Mouse (Mus musculus) limb, embryonic 14.5 days (tissue): ENCODE results near the gene Dlg2. TPM values are rescaled to one million over a fixed set of nuclear protein-coding genes. Genes with fewer than 3 reads are reported as not detected.

Source experiments
- ATAC-seq: fragments of 200-750 bp; cut with Nextera tagmentation; 2 replicates; pipeline ENCODE4 v1.8.0; 2017; ENCODE audit warnings: low read depth, moderate number of reproducible peaks, moderate TSS enrichment; ENCODE audit not compliant: low FRiP score
- DNase-seq: peaks from one replicate; pipeline ENCODE4 v3.0.0-alpha.2; 2015; ENCODE audit warnings: low spot score
- H3K27ac ChIP-seq: fragments of 300-500 bp; sonication (generic); replicated peaks from 2 replicates; pipeline ENCODE4 v1.5.1; 2014; ENCODE audit warnings: low read depth, mild to moderate bottlenecking, low read length, moderate library complexity, mixed read lengths
- H3K27me3 ChIP-seq: fragments of 300-500 bp; sonication (generic); 2 replicates; pipeline ENCODE4 v1.6.1; 2014; ENCODE audit warnings: low read length, mixed read lengths; ENCODE audit not compliant: control insufficient read depth, insufficient read depth
- H3K36me3 ChIP-seq: fragments of 300-500 bp; sonication (generic); 2 replicates; pipeline ENCODE4 v1.6.1; 2014; ENCODE audit warnings: mild to moderate bottlenecking, low read length, moderate library complexity, mixed read lengths; ENCODE audit not compliant: control insufficient read depth, insufficient read depth
- H3K4me1 ChIP-seq: fragments of 300-500 bp; sonication (generic); 2 replicates; pipeline ENCODE4 v1.6.1; 2014; ENCODE audit warnings: antibody characterized with exemption, low read length, mixed read lengths; ENCODE audit not compliant: control insufficient read depth, insufficient read depth
- H3K4me2 ChIP-seq: fragments of 300-500 bp; sonication (generic); replicated peaks from 2 replicates; pipeline ENCODE4 v1.6.1; 2014; ENCODE audit warnings: low read depth, mild to moderate bottlenecking, low read length, moderate library complexity; ENCODE audit not compliant: severe bottlenecking
- H3K4me3 ChIP-seq: fragments of 300-500 bp; sonication (generic); replicated peaks from 2 replicates; pipeline ENCODE4 v1.5.1; 2014; ENCODE audit warnings: low read length
- H3K9ac ChIP-seq: fragments of 300-500 bp; sonication (generic); 2 replicates; pipeline ENCODE4 v1.6.1; 2014; ENCODE audit warnings: mild to moderate bottlenecking, low read depth, low read length, moderate library complexity; ENCODE audit not compliant: severe bottlenecking
- H3K9me3 ChIP-seq: fragments of 300-500 bp; sonication (generic); 2 replicates; pipeline ENCODE4 v1.6.1; 2016; ENCODE audit warnings: low read length; ENCODE audit not compliant: control insufficient read depth
- POLR2A ChIP-seq: fragments of 200-500 bp; IDR thresholded peaks from 2 replicates; pipeline ENCODE4 v1.8.0; 2012; ENCODE audit warnings: inconsistent platforms, mild to moderate bottlenecking, moderate library complexity, borderline replicate concordance; ENCODE audit not compliant: insufficient read depth, insufficient read length; ENCODE audit errors: extremely low read depth
- WGBS: fragments of 180-500 bp; shearing (Covaris S2); extraction: QIAGEN DNeasy Blood & Tissue Kit; methylation state at CpG from one replicate; pipeline ENCODE4 v1.1.7; 2014; 5-methylcytosine and 5-hydroxymethylcytosine counted together
- polyA plus RNA-seq, 2 experiments: library from polyadenylated mRNA; depleted of rRNA in 1 of 2; stranded (reverse) in 1 of 2; unstranded in 1 of 2; fragments of >200 nt; fragmentation: Nextera tagmentation in 1 of 2; extraction: Ambion mirVana in 1 of 2; gene quantifications; 2 replicates each; pipeline versions ENCODE4 v1.2.1 to v1.2.3; 2012 to 2014

The Dlg2 gene
- polyA plus RNA-seq, 2 experiments, result 4.6 to 7.3 TPM

- H3K9me3 ChIP-seq, result no peaks in the 10 kb centered on the region
- ATAC-seq (no peak), DNase-seq (no peak)
- WGBS, result 84% methylated on average over 5 of the region's 5 CpGs
- no peak overlapping the region for H3K4me3 ChIP-seq
- no peaks in the 10 kb centered on the region for H3K36me3 ChIP-seq
- H3K27ac ChIP-seq, result no peak overlapping the region
- no peak for TF ChIP-seq POLR2A
- H3K9ac ChIP-seq, result no peak overlapping the region
- H3K4me2 ChIP-seq, result no peak overlapping the region
- no peaks in the 10 kb centered on the region for H3K27me3 ChIP-seq
- H3K4me1 ChIP-seq, result no peaks in the 10 kb centered on the region
Measured at GRCm38 (mm10) chr7:91389272-91389671, 912.8 kb downstream of the Dlg2 start.

DNA sequence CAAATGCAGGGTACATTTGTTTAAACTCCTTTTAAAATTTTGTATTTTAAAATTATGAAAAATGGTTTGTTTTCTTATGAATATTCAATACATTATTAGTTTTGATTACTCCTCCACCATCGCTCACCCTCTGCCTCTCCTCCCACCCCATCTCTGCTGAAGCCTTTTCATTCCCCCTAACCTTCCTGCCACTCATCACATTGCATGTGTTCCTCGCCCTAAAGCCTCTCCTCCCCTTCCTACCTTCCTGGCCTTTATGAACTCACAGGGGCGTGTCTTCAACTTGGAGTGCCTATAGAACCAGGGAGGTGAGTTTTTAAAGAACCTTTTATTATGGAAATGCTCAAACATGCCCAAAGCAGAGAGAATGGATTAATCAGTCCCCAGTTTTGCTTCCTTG, 921.4 kb downstream of the Dlg2 start:
- ATAC-seq (no peak), DNase-seq (no peak)
- Histone ChIP-seq H3K27me3 (no peaks in the 10 kb centered on the region), H3K27ac (no peak overlapping the region), H3K4me3 (no peak overlapping the region), H3K9ac (no peak overlapping the region), H3K4me1 (no peaks in the 10 kb centered on the region), H3K4me2 (no peak overlapping the region), H3K9me3 (no peaks in the 10 kb centered on the region), H3K36me3 (no peaks in the 10 kb centered on the region)
- 41% methylated on average over 3 of the region's 3 CpGs for WGBS
- no peak for TF ChIP-seq POLR2A

DNA sequence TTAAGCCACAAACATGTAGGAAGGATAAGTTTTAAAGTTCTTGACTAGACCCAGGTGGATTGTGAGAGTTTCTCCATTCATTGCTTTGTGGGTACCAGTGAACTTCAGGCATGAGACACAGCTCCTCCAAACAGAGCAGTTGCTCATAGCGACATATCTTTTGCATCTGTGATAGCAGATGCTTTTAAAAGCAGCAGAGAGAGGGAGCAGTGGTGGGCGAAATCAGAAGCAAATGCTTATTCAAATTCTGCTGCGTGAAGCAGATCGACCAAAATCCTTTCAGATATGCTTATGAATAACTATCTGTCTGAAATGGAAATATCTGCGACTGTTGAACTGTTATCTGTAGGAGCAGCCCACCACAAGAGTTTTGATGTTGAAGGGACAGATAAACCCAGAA, 935.6 kb downstream of the Dlg2 start:
- H3K9ac ChIP-seq, result no peak overlapping the region
- no peak overlapping the region for H3K27ac ChIP-seq
- H3K4me2 ChIP-seq, result no peak overlapping the region
- no peaks in the 10 kb centered on the region for H3K27me3 ChIP-seq
- H3K4me1 ChIP-seq, result no peaks in the 10 kb centered on the region
- TF ChIP-seq POLR2A, result no peak
- DNase-seq (no peak), ATAC-seq (no peak)
- H3K36me3 ChIP-seq, result no peaks in the 10 kb centered on the region
- no peaks in the 10 kb centered on the region for H3K9me3 ChIP-seq
- no peak overlapping the region for H3K4me3 ChIP-seq
- 79% methylated on average over 5 of the region's 5 CpGs for WGBS

GRCm38 (mm10) chr7:91414150-91414549, 937.7 kb downstream of the Dlg2 start:
- WGBS, result 71% methylated on average over 2 of the region's 2 CpGs
- no peaks in the 10 kb centered on the region for H3K27me3 ChIP-seq
- no peak overlapping the region for H3K9ac ChIP-seq
- DNase-seq (no peak), ATAC-seq (no peak)
- no peaks in the 10 kb centered on the region for H3K4me1 ChIP-seq
- H3K9me3 ChIP-seq, result no peaks in the 10 kb centered on the region
- H3K27ac ChIP-seq, result no peak overlapping the region
- no peak for TF ChIP-seq POLR2A
- no peak overlapping the region for H3K4me2 ChIP-seq
- H3K4me3 ChIP-seq, result no peak overlapping the region
- no peaks in the 10 kb centered on the region for H3K36me3 ChIP-seq

- Histone ChIP-seq H3K4me2 (no peak overlapping the region), H3K27ac (no peak overlapping the region), H3K4me1 (no peaks in the 10 kb centered on the region), H3K9me3 (no peaks in the 10 kb centered on the region), H3K36me3 (no peaks in the 10 kb centered on the region), H3K27me3 (no peaks in the 10 kb centered on the region), H3K9ac (no peak overlapping the region), H3K4me3 (no peak overlapping the region)
- TF ChIP-seq POLR2A, result no peak
- 80% methylated on average over 2 of the region's 2 CpGs for WGBS
- ATAC-seq (no peak), DNase-seq (no peak)
Measured at GRCm38 (mm10) chr7:91414749-91415148, 938.3 kb downstream of the Dlg2 start.

DNA sequence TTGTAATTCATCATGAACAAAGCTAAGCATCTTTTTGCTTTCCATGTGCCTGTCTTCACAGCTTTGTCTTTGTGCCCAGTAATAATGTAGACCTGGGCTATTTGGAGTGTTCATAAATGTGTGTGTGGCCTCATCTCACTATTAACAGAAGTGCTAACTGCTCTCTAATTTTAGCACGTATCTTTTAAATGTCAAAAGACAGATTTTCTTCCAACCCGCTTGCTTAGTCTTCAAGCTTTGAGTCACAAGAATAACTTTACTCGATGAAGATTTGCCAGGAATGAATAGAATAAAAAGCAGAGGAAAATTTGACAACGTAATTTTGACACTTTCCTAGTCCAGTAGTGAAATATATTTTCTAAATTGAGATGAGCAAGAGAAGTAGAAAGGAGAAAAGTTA, 943.7 kb downstream of the Dlg2 start:
- H3K9ac ChIP-seq, result no peak overlapping the region
- H3K4me3 ChIP-seq, result no peak overlapping the region
- DNase-seq, result no peak
- no peak overlapping the region for H3K27ac ChIP-seq
- 84% methylated on average over 4 of the region's 4 CpGs for WGBS
- no peaks in the 10 kb centered on the region for H3K4me1 ChIP-seq
- no peaks in the 10 kb centered on the region for H3K27me3 ChIP-seq
- no peak for TF ChIP-seq POLR2A
- no peaks in the 10 kb centered on the region for H3K36me3 ChIP-seq
- no peak overlapping the region for H3K4me2 ChIP-seq
- no peaks in the 10 kb centered on the region for H3K9me3 ChIP-seq
- ATAC-seq, result no peak
